8 mouse cellular contexts compared by ENCODE assay signal in genomic region chr14:78732617-78733312, GRCm38 (mm10). TPM values are rescaled to one million over a fixed set of nuclear protein-coding genes. Genes with fewer than 3 reads are reported as not detected.
DNase-seq lines count a peak whose midpoint lies in the region; ATAC-seq and TF ChIP-seq lines count a peak whose summit lies in the region.

Dgkh (minus strand) TSS chr14:78732776.

- H3K9ac ChIP-seq in hindbrain, embryonic 14.5 days: peak within 1 kb of the TSS; percentile 73

- WGBS in hindbrain, embryonic 14.5 days: under 1% methylated on average over 53 of the region's 71 CpGs

- peak within 1 kb of the TSS; percentile 90 for H3K4me2 ChIP-seq in hindbrain, embryonic 14.5 days (replicated peaks)

- H3K27me3 ChIP-seq in Patski: no peaks in the 10 kb centered on the region
- H3K27me3 ChIP-seq in hindbrain, embryonic 14.5 days (ENCODE audit: control insufficient read depth, insufficient read depth, low read length): peaks cover 4% of the 10 kb centered on the region; the same call in 1 of the 2 replicates

- CTCF ChIA-PET in Patski (lab: Charles Lee): interaction anchor here (1.4 kb wide), 1 partner anchor 240 kb away, joined by 3 read pairs; no protein-coding TSS in a partner anchor

- H3K4me3 ChIP-seq in hindbrain, embryonic 14.5 days (replicated peaks; ENCODE audit: low read length): peak within 1 kb of the TSS; percentile 79

- no peaks in the 10 kb centered on the region for H3K36me3 ChIP-seq in hindbrain, embryonic 14.5 days (replicated peaks; ENCODE audit: control insufficient read depth, insufficient read depth)

- POLR2A ChIA-PET in Patski (lab: Charles Lee): no interaction called here

- peak; percentile 96 for ATAC-seq in Patski
- ATAC-seq in hindbrain, embryonic 14.5 days (ENCODE audit: low FRiP score): peak; percentile 95

- H3K27ac ChIP-seq in hindbrain, embryonic 14.5 days: peak within 1 kb of the TSS; percentile 92

- no peak for TF ChIP-seq CTCF in Patski (IDR thresholded peaks at IDR 0.05)

- H3K4me1 ChIP-seq in hindbrain, embryonic 14.5 days (replicated peaks; ENCODE audit: control insufficient read depth, insufficient read depth, low read length): peaks cover 17% of the 10 kb centered on the region

- in situ Hi-C loops in Patski (cut with MboI; ENCODE audit: low pct_unique_long_range_greater_than_20kb): loop anchor here (5.0 kb wide), 1 partner anchor 115 kb away; the partner anchor contains the start of gene Vwa8

- no peak for DNase-seq in Patski (ENCODE audit: low read depth, low spot score)
- DNase-seq in cerebellum, postnatal 14 days: peak; percentile 85 to 86
- peak; percentile 79 to 82 for DNase-seq in frontal cortex, postnatal 36 days (ENCODE audit: low spot score in 2 of 2)
- peak; percentile 87 for DNase-seq in hindbrain, embryonic 14.5 days (ENCODE audit: low spot score)
- peak; percentile 86 to 87 for DNase-seq in layer of hippocampus, postnatal 36 days
- peak; percentile 94 for DNase-seq in lung, postnatal 14 days
- peak; percentile 86 for DNase-seq in ovary, postnatal 14 days (ENCODE audit: low spot score)
- peak; percentile 66 for DNase-seq in thymus, postnatal 0 days (ENCODE audit: low spot score)

- H3K9me3 ChIP-seq in hindbrain, embryonic 14.5 days (ENCODE audit: control insufficient read depth, low read length): no peaks in the 10 kb centered on the region

RNA-seq across cellular contexts. Expression of gene Dgkh, which starts in this region (rescaled TPM):
- 2.3 TPM for polyA plus RNA-seq in Patski (2021)
- 4.0 and 4.1 TPM in 2 replicates for polyA plus RNA-seq in hindbrain, embryonic 14.5 days (2014; fragmentation: Nextera tagmentation; extraction: Ambion mirVana)
- total RNA-seq in layer of hippocampus, postnatal 36 days (2021): 100 to 1,000 TPM in 1 of 2 experiments, 10 to 100 TPM in 1; 98.9 to 121 TPM
- polyA plus RNA-seq in thymus, postnatal 0 days (2015; fragmentation: Nextera tagmentation; extraction: Ambion mirVana): 1.4 and 2.2 TPM in 2 replicates
